Mouse (Mus musculus): ENCODE results near the gene 9530068E07Rik. TPM values are rescaled to one million over a fixed set of nuclear protein-coding genes. Genes with fewer than 3 reads are reported as not detected.

The 9530068E07Rik gene
- polyA plus RNA-seq, 1 experiment, result 151 TPM

- H3K36me3 ChIP-seq (ENCODE audit: control insufficient read depth, insufficient read depth), result peaks cover 47% of the 10 kb centered on the region
- TF ChIP-seq E2F4 (IDR thresholded peaks at IDR 0.05; ENCODE audit: insufficient read depth), result no peak
- TF ChIP-seq POLR2AphosphoS2 (IDR thresholded peaks at IDR 0.05; ENCODE audit: insufficient read length, low read depth), result peak; percentile 16
- no peak for TF ChIP-seq SRF (IDR thresholded peaks at IDR 0.05; ENCODE audit: control insufficient read depth, insufficient read length, low read depth)
- no peak overlapping the region for H3K4me3 ChIP-seq
- no peaks in the 10 kb centered on the region for H3K27me3 ChIP-seq (ENCODE audit: control insufficient read depth, insufficient read depth, insufficient read length)
- peaks cover 18% of the 10 kb centered on the region for H3K79me2 ChIP-seq (ENCODE audit: control insufficient read depth, insufficient read depth)
- H3K4me2 ChIP-seq (ENCODE audit: low read depth), result no peak overlapping the region
- H3ac ChIP-seq (ENCODE audit: control insufficient read depth, insufficient read length), result no peak overlapping the region
Measured at GRCm38 (mm10) chr11:52377579-52377978, 18.6 kb upstream of the 9530068E07Rik start.

- H3ac ChIP-seq (ENCODE audit: control insufficient read depth, insufficient read length), result no peak overlapping the region
- H3K27me3 ChIP-seq (ENCODE audit: control insufficient read depth, insufficient read depth, insufficient read length), result no peaks in the 10 kb centered on the region
- H3K79me2 ChIP-seq (ENCODE audit: control insufficient read depth, insufficient read depth), result peaks cover 6% of the 10 kb centered on the region
- no peak overlapping the region for H3K4me2 ChIP-seq (ENCODE audit: low read depth)
- H3K4me3 ChIP-seq, result no peak overlapping the region
- H3K36me3 ChIP-seq (ENCODE audit: control insufficient read depth, insufficient read depth), result peaks cover 56% of the 10 kb centered on the region
- no peak for TF ChIP-seq REST (IDR thresholded peaks at IDR 0.05; ENCODE audit: insufficient read depth, insufficient read length)
- TF ChIP-seq MYOG (IDR thresholded peaks at IDR 0.05; ENCODE audit: control insufficient read depth in 1 of 3, insufficient read depth in 1 of 3, insufficient read length in 2 of 3, low read depth in 2 of 3), result no peak
- no peak for TF ChIP-seq SRF (IDR thresholded peaks at IDR 0.05; ENCODE audit: control insufficient read depth, insufficient read length, low read depth)
- TF ChIP-seq USF1 (IDR thresholded peaks at IDR 0.05; ENCODE audit: low read depth), result no peak
- TF ChIP-seq E2F4 (IDR thresholded peaks at IDR 0.05; ENCODE audit: insufficient read depth), result no peak
- TF ChIP-seq POLR2AphosphoS2 (IDR thresholded peaks at IDR 0.05; ENCODE audit: insufficient read length, low read depth), result no peak
- TF ChIP-seq MAX (IDR thresholded peaks at IDR 0.05; ENCODE audit: low read depth), result no peak
- TF ChIP-seq TCF3 (IDR thresholded peaks at IDR 0.05; ENCODE audit: insufficient read length, low read depth), result no peak
- no peak for TF ChIP-seq TCF12 (IDR thresholded peaks at IDR 0.05; ENCODE audit: insufficient read depth, poor library complexity, severe bottlenecking)
- no peak for TF ChIP-seq CEBPB (IDR thresholded peaks at IDR 0.05; ENCODE audit: insufficient read depth, poor library complexity, severe bottlenecking)
- no peak for TF ChIP-seq POLR2A (IDR thresholded peaks at IDR 0.05; ENCODE audit: insufficient read length, low read depth)
- no peak for TF ChIP-seq MYOD1 (IDR thresholded peaks at IDR 0.05; ENCODE audit: control insufficient read depth in 1 of 3, insufficient read length in 2 of 3, low read depth in 2 of 3)
Measured at GRCm38 (mm10) chr11:52379241-52379640, 17.0 kb upstream of the 9530068E07Rik start.

GRCm38 (mm10) chr11:52383741-52384140 lies 12.5 kb upstream of the 9530068E07Rik start:
- peaks cover 6% of the 10 kb centered on the region for H3K79me2 ChIP-seq (ENCODE audit: control insufficient read depth, insufficient read depth)
- H3ac ChIP-seq (ENCODE audit: control insufficient read depth, insufficient read length), result no peak overlapping the region
- peaks cover 67% of the 10 kb centered on the region for H3K36me3 ChIP-seq (ENCODE audit: control insufficient read depth, insufficient read depth)
- no peak overlapping the region for H3K4me3 ChIP-seq
- H3K4me2 ChIP-seq (ENCODE audit: low read depth), result no peak overlapping the region
- no peak for TF ChIP-seq CEBPB (IDR thresholded peaks at IDR 0.05; ENCODE audit: insufficient read depth, poor library complexity, severe bottlenecking)
- TF ChIP-seq REST (IDR thresholded peaks at IDR 0.05; ENCODE audit: insufficient read depth, insufficient read length), result no peak
- no peak for TF ChIP-seq MYOD1 (IDR thresholded peaks at IDR 0.05; ENCODE audit: control insufficient read depth in 1 of 3, insufficient read length in 2 of 3, low read depth in 2 of 3)
- TF ChIP-seq POLR2AphosphoS2 (IDR thresholded peaks at IDR 0.05; ENCODE audit: insufficient read length, low read depth), result no peak
- TF ChIP-seq TCF3 (IDR thresholded peaks at IDR 0.05; ENCODE audit: insufficient read length, low read depth), result no peak
- no peak for TF ChIP-seq USF1 (IDR thresholded peaks at IDR 0.05; ENCODE audit: low read depth)
- no peak for TF ChIP-seq E2F4 (IDR thresholded peaks at IDR 0.05; ENCODE audit: insufficient read depth)
- TF ChIP-seq MAX (IDR thresholded peaks at IDR 0.05; ENCODE audit: low read depth), result no peak
- no peak for TF ChIP-seq POLR2A (IDR thresholded peaks at IDR 0.05; ENCODE audit: insufficient read length, low read depth)
- H3K27me3 ChIP-seq (ENCODE audit: control insufficient read depth, insufficient read depth, insufficient read length), result no peaks in the 10 kb centered on the region

- H3K27me3 ChIP-seq (ENCODE audit: control insufficient read depth, insufficient read depth, insufficient read length), result no peaks in the 10 kb centered on the region
- TF ChIP-seq REST (IDR thresholded peaks at IDR 0.05; ENCODE audit: insufficient read depth, insufficient read length) (no peak), TCF12 (IDR thresholded peaks at IDR 0.05; ENCODE audit: insufficient read depth, poor library complexity, severe bottlenecking) (no peak), MYOG (IDR thresholded peaks at IDR 0.05; ENCODE audit: control insufficient read depth in 1 of 3, insufficient read depth in 1 of 3, insufficient read length in 2 of 3, low read depth in 2 of 3) (no peak), MYOD1 (IDR thresholded peaks at IDR 0.05; ENCODE audit: control insufficient read depth in 1 of 3, insufficient read length in 2 of 3, low read depth in 2 of 3) (no peak), E2F4 (IDR thresholded peaks at IDR 0.05; ENCODE audit: insufficient read depth) (no peak), TCF3 (IDR thresholded peaks at IDR 0.05; ENCODE audit: insufficient read length, low read depth) (no peak), USF1 (IDR thresholded peaks at IDR 0.05; ENCODE audit: low read depth) (no peak), CEBPB (IDR thresholded peaks at IDR 0.05; ENCODE audit: insufficient read depth, poor library complexity, severe bottlenecking) (no peak), MAX (IDR thresholded peaks at IDR 0.05; ENCODE audit: low read depth) (no peak), POLR2AphosphoS2 (IDR thresholded peaks at IDR 0.05; ENCODE audit: insufficient read length, low read depth) (no peak), SRF (IDR thresholded peaks at IDR 0.05; ENCODE audit: control insufficient read depth, insufficient read length, low read depth) (no peak), POLR2A (IDR thresholded peaks at IDR 0.05; ENCODE audit: insufficient read length, low read depth) (no peak)
- H3ac ChIP-seq (ENCODE audit: control insufficient read depth, insufficient read length), result no peak overlapping the region
- no peak overlapping the region for H3K4me3 ChIP-seq
- H3K4me2 ChIP-seq (ENCODE audit: low read depth), result no peak overlapping the region
- peaks cover 69% of the 10 kb centered on the region for H3K36me3 ChIP-seq (ENCODE audit: control insufficient read depth, insufficient read depth)
- no peaks in the 10 kb centered on the region for H3K79me2 ChIP-seq (ENCODE audit: control insufficient read depth, insufficient read depth)
Measured at GRCm38 (mm10) chr11:52384667-52385066, 11.6 kb upstream of the 9530068E07Rik start.

- H3K36me3 ChIP-seq (ENCODE audit: control insufficient read depth, insufficient read depth), result peaks cover 55% of the 10 kb centered on the region
- no peak for TF ChIP-seq MYOG (IDR thresholded peaks at IDR 0.05; ENCODE audit: control insufficient read depth in 1 of 3, insufficient read depth in 1 of 3, insufficient read length in 2 of 3, low read depth in 2 of 3)
- TF ChIP-seq TCF3 (IDR thresholded peaks at IDR 0.05; ENCODE audit: insufficient read length, low read depth), result no peak
- TF ChIP-seq SRF (IDR thresholded peaks at IDR 0.05; ENCODE audit: control insufficient read depth, insufficient read length, low read depth), result no peak
- TF ChIP-seq USF1 (IDR thresholded peaks at IDR 0.05; ENCODE audit: low read depth), result no peak
- TF ChIP-seq MAX (IDR thresholded peaks at IDR 0.05; ENCODE audit: low read depth), result no peak
- no peak for TF ChIP-seq POLR2A (IDR thresholded peaks at IDR 0.05; ENCODE audit: insufficient read length, low read depth)
- no peak for TF ChIP-seq CEBPB (IDR thresholded peaks at IDR 0.05; ENCODE audit: insufficient read depth, poor library complexity, severe bottlenecking)
- no peak for TF ChIP-seq POLR2AphosphoS2 (IDR thresholded peaks at IDR 0.05; ENCODE audit: insufficient read length, low read depth)
- no peak for TF ChIP-seq MYOD1 (IDR thresholded peaks at IDR 0.05; ENCODE audit: control insufficient read depth in 1 of 3, insufficient read length in 2 of 3, low read depth in 2 of 3)
- TF ChIP-seq TCF12 (IDR thresholded peaks at IDR 0.05; ENCODE audit: insufficient read depth, poor library complexity, severe bottlenecking), result no peak
- no peak overlapping the region for H3K4me3 ChIP-seq
- no peak overlapping the region for H3ac ChIP-seq (ENCODE audit: control insufficient read depth, insufficient read length)
- H3K79me2 ChIP-seq (ENCODE audit: control insufficient read depth, insufficient read depth), result no peaks in the 10 kb centered on the region
- no peaks in the 10 kb centered on the region for H3K27me3 ChIP-seq (ENCODE audit: control insufficient read depth, insufficient read depth, insufficient read length)
- no peak overlapping the region for H3K4me2 ChIP-seq (ENCODE audit: low read depth)
Measured at GRCm38 (mm10) chr11:52386892-52387291, 9.3 kb upstream of the 9530068E07Rik start.
